Mouse (Mus musculus) E14TG2a.4 (cell line): ENCODE measurements around the gene Olfr71.

Experiments
- H3K27me3 ChIP-seq: 2 replicates; pipeline ENCODE4 v1.6.1; 2014; ENCODE audit warnings: low read length, control low read depth; ENCODE audit not compliant: insufficient read depth
- H3K36me3 ChIP-seq: 2 replicates; pipeline ENCODE4 v1.6.1; 2014; ENCODE audit warnings: low read length, control low read depth; ENCODE audit not compliant: insufficient read depth
- H3K4me1 ChIP-seq: replicated peaks from 2 replicates; pipeline ENCODE4 v1.6.1; 2014; ENCODE audit warnings: low read depth, low read length, control low read depth
- H3K4me3 ChIP-seq: replicated peaks from 2 replicates; pipeline ENCODE4 v1.5.1; 2014; ENCODE audit warnings: mild to moderate bottlenecking, low read length
- H3K9me3 ChIP-seq: 2 replicates; pipeline ENCODE4 v1.6.1; 2014; ENCODE audit warnings: low read length, control low read depth
- CTCF ChIP-seq: conservative IDR thresholded peaks from 2 replicates; pipeline ENCODE4 v1.5.1; 2014; ENCODE audit warnings: low read length
- NANOG ChIP-seq: IDR thresholded peaks from 2 replicates; pipeline ENCODE4 v1.6.1; 2014; ENCODE audit warnings: borderline replicate concordance, low read length, mixed read lengths
- POU5F1 ChIP-seq: IDR thresholded peaks from 2 replicates; pipeline ENCODE4 v1.6.1; 2014; ENCODE audit warnings: low read length, borderline replicate concordance

Olfr71 gene

GRCm38 (mm10) chr4:43678541-43678940, 31.5 kb downstream of the Olfr71 start:
- H3K9me3 ChIP-seq: no peaks in the 10 kb centered on the region
- 0 out of 2 replicates have a peak, but pooled peaks cover 3% of the 10 kb centered on the region for H3K36me3 ChIP-seq
- no peaks in the 10 kb centered on the region for H3K27me3 ChIP-seq
- no peak for TF ChIP-seq POU5F1
- no peak for TF ChIP-seq NANOG
- TF ChIP-seq CTCF: no peak
- H3K4me1 ChIP-seq: peaks cover 28% of the 10 kb centered on the region
- H3K4me3 ChIP-seq: no peak overlapping the region

- H3K9me3 ChIP-seq: no peaks in the 10 kb centered on the region
- H3K36me3 ChIP-seq: 0 out of 2 replicates have a peak, but pooled peaks cover 3% of the 10 kb centered on the region
- H3K4me3 ChIP-seq: 0 out of 2 replicates have a peak overlapping the region, but pooled peaks have one; percentile 13
- peaks cover 3% of the 10 kb centered on the region for H3K27me3 ChIP-seq
- TF ChIP-seq NANOG (no peak), CTCF (no peak), POU5F1 (no peak)
- peaks cover 33% of the 10 kb centered on the region for H3K4me1 ChIP-seq
Measured at GRCm38 (mm10) chr4:43675608-43676007, 34.4 kb downstream of the Olfr71 start.

DNA sequence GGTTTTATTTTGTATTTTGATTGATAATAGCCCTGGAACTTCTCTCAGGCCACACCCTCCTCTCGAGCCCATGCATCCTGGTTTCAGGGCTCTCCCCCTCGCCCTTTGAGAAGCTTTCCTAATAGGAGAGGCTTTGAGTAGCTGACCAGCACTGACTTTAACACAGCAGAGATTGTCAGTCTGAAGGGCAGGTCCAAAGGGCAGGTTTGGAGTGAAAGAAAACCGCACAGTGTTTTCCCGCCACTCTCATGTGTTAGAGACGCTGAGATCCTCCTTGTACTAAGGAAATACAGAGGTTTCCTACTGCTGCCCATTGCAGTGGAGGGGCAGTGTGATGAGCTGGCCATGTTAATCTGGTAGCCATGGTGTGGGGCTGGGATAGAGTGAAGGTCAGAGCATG, 35.1 kb downstream of the Olfr71 start:
- Histone ChIP-seq H3K9me3 (no peaks in the 10 kb centered on the region), H3K27me3 (peaks cover 8% of the 10 kb centered on the region), H3K4me1 (peaks cover 35% of the 10 kb centered on the region), H3K4me3 (no peak overlapping the region), H3K36me3 (0 out of 2 replicates have a peak, but pooled peaks cover 3% of the 10 kb centered on the region)
- TF ChIP-seq CTCF (no peak), POU5F1 (no peak), NANOG (no peak)

DNA sequence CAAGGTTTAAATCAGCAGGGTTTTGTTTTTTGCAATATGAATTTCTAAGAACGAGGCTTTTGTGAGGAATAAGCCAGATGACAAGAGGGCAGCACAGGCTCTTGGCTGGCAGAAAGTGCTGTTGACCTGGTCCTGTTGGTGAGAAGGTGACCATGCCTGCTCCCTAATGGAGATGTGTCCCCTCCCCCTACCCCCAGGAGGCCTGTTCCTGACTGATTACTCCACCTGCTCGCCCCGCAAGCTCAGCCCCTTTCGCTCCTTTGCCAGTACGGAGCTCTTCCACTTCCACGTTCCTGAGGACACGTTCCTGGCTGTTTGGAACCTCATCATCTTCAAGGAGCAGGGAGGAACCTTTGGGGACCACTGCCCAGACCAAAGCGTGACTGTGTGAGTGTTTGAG, 36.4 kb downstream of the Olfr71 start:
- Histone ChIP-seq H3K27me3 (peaks cover 14% of the 10 kb centered on the region), H3K4me3 (no peak overlapping the region), H3K36me3 (0 out of 2 replicates have a peak, but pooled peaks cover 3% of the 10 kb centered on the region), H3K9me3 (no peaks in the 10 kb centered on the region), H3K4me1 (peaks cover 43% of the 10 kb centered on the region)
- TF ChIP-seq NANOG (no peak), POU5F1 (no peak), CTCF (no peak)

DNA sequence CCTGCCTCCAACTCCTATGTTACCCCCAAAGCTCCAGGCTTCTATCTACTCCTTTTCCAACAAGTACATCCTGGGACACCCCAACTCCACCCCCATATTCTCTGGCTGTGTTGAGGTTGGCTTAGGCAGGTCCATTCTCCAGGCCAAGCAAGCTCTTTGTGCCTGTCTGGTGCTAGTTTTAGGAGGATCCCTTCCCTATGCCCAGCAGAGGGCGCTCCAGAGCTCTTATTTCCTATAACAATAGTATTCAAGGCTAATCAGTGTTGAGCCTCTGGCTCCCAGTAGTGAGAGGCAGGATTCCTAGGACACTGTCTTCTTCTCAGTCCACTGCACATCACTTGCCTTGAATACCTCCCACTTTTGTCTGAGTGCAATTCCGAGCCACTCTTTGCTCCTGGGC, 38.0 kb downstream of the Olfr71 start:
- TF ChIP-seq CTCF (peak; percentile 75), POU5F1 (no peak)

GRCm38 (mm10) chr4:43669428-43669794, 40.6 kb downstream of the Olfr71 start:
- H3K9me3 ChIP-seq: no peaks in the 10 kb centered on the region
- H3K27me3 ChIP-seq: peaks cover 44% of the 10 kb centered on the region
- peak overlapping the region; percentile 82 for H3K4me3 ChIP-seq
- H3K4me1 ChIP-seq: peaks cover 33% of the 10 kb centered on the region
- TF ChIP-seq POU5F1 (no peak), NANOG (no peak), CTCF (no peak)
- H3K36me3 ChIP-seq: 0 out of 2 replicates have a peak, but pooled peaks cover under 1% of the 10 kb centered on the region

More for the DNA sequence above, 38.0 kb downstream of the Olfr71 start:
- Histone ChIP-seq H3K9me3 (no peaks in the 10 kb centered on the region), H3K4me1 (peaks cover 50% of the 10 kb centered on the region), H3K27me3 (peaks cover 22% of the 10 kb centered on the region), H3K36me3 (0 out of 2 replicates have a peak, but pooled peaks cover 3% of the 10 kb centered on the region), H3K4me3 (no peak overlapping the region)

- no peak for TF ChIP-seq NANOG
- peak within 1 kb of the TSS; percentile 82 for H3K4me3 ChIP-seq
- peaks cover 29% of the 10 kb centered on the region for H3K4me1 ChIP-seq
- peaks cover 44% of the 10 kb centered on the region for H3K27me3 ChIP-seq
- no peaks in the 10 kb centered on the region for H3K36me3 ChIP-seq
- no peaks in the 10 kb centered on the region for H3K9me3 ChIP-seq
Measured at GRCm38 (mm10) chr4:43668782-43669427, 41.1 kb downstream of the Olfr71 start, which contains the start of the genes Tmem8b and Fam221b. Tmem8b (plus strand) TSS chr4:43668971. Fam221b (minus strand) TSS chr4:43669145.

- Histone ChIP-seq H3K4me1 (peaks cover 17% of the 10 kb centered on the region), H3K27me3 (peaks cover 66% of the 10 kb centered on the region), H3K4me3 (no peak overlapping the region), H3K36me3 (no peaks in the 10 kb centered on the region), H3K9me3 (no peaks in the 10 kb centered on the region)
- TF ChIP-seq POU5F1 (no peak), CTCF (peak; percentile 47)
Measured at GRCm38 (mm10) chr4:43666412-43666811, 43.6 kb downstream of the Olfr71 start.

GRCm38 (mm10) chr4:43657146-43657545, 52.9 kb downstream of the Olfr71 start:
- H3K4me1 ChIP-seq: peaks cover 45% of the 10 kb centered on the region
- TF ChIP-seq CTCF (no peak), NANOG (no peak), POU5F1 (no peak)
- no peaks in the 10 kb centered on the region for H3K9me3 ChIP-seq
- H3K4me3 ChIP-seq: peak overlapping the region; percentile 94
- no peaks in the 10 kb centered on the region for H3K36me3 ChIP-seq
- peaks cover 26% of the 10 kb centered on the region for H3K27me3 ChIP-seq
